Mouse (Mus musculus): ENCODE data around the gene Spsb3. TPM values are rescaled to one million over a fixed set of nuclear protein-coding genes. Genes with fewer than 3 reads are reported as not detected.

Gene Spsb3
- 18.7 and 57.4 TPM in 2 replicates for polyA plus RNA-seq (2012; ENCODE audit: insufficient read depth, low replicate concordance)

- H3K36me3 ChIP-seq (replicated peaks; ENCODE audit: low read length): peaks cover 71% of the 10 kb centered on the region
- peak within 1 kb of the TSS; percentile 99 for H3K4me3 ChIP-seq (replicated peaks)
- no peaks in the 10 kb centered on the region for H3K27me3 ChIP-seq (replicated peaks)
- no peaks in the 10 kb centered on the region for H3K9me3 ChIP-seq
- peaks cover 70% of the 10 kb centered on the region for H3K4me1 ChIP-seq
- no peak for TF ChIP-seq FLI1 (IDR thresholded peaks at IDR 0.05; ENCODE audit: low read length)
- TF ChIP-seq GATA1 (IDR thresholded peaks at IDR 0.05; ENCODE audit: borderline replicate concordance, low read length): no peak
Measured at GRCm38 (mm10) chr17:24886134-24886931, at the start of gene Spsb3, which contains the start of gene Nubp2. Gene Spsb3 (plus strand): TSS chr17:24886643. Gene Nubp2 (minus strand): TSS chr17:24886349.

- Histone ChIP-seq H3K36me3 (replicated peaks; ENCODE audit: low read length) (no peaks in the 10 kb centered on the region), H3K9me3 (no peaks in the 10 kb centered on the region), H3K4me1 (peaks cover 16% of the 10 kb centered on the region), H3K4me3 (replicated peaks) (no peak within 1 kb of the TSS), H3K27me3 (replicated peaks) (peaks cover 15% of the 10 kb centered on the region)
- no peak for TF ChIP-seq FLI1 (IDR thresholded peaks at IDR 0.05; ENCODE audit: low read length)
- no peak for TF ChIP-seq GATA1 (IDR thresholded peaks at IDR 0.05; ENCODE audit: borderline replicate concordance, low read length)
Measured at GRCm38 (mm10) chr17:24839842-24840241, 46.6 kb upstream of the Spsb3 start, which contains the start of gene Hagh. Gene Hagh (plus strand): TSS chr17:24840143.

GRCm38 (mm10) chr17:24840341-24840740, 46.1 kb upstream of the Spsb3 start:
- Histone ChIP-seq H3K9me3 (no peaks in the 10 kb centered on the region), H3K4me3 (replicated peaks) (no peak overlapping the region), H3K27me3 (replicated peaks) (peaks cover 15% of the 10 kb centered on the region), H3K4me1 (peaks cover 17% of the 10 kb centered on the region), H3K36me3 (replicated peaks; ENCODE audit: low read length) (no peaks in the 10 kb centered on the region)
- TF ChIP-seq GATA1 (IDR thresholded peaks at IDR 0.05; ENCODE audit: borderline replicate concordance, low read length): no peak

- H3K36me3 ChIP-seq (replicated peaks; ENCODE audit: low read length): no peaks in the 10 kb centered on the region
- TF ChIP-seq GATA1 (IDR thresholded peaks at IDR 0.05; ENCODE audit: borderline replicate concordance, low read length) (no peak), FLI1 (IDR thresholded peaks at IDR 0.05; ENCODE audit: low read length) (no peak)
- H3K9me3 ChIP-seq: no peaks in the 10 kb centered on the region
- H3K4me1 ChIP-seq: peaks cover 18% of the 10 kb centered on the region
- no peak overlapping the region for H3K4me3 ChIP-seq (replicated peaks)
- peaks cover 10% of the 10 kb centered on the region for H3K27me3 ChIP-seq (replicated peaks)
Measured at GRCm38 (mm10) chr17:24841133-24841532, 45.3 kb upstream of the Spsb3 start.

GRCm38 (mm10) chr17:24842631-24843030, 43.8 kb upstream of the Spsb3 start:
- Histone ChIP-seq H3K27me3 (replicated peaks) (peaks cover 3% of the 10 kb centered on the region), H3K9me3 (no peaks in the 10 kb centered on the region), H3K36me3 (replicated peaks; ENCODE audit: low read length) (peaks cover 6% of the 10 kb centered on the region), H3K4me1 (peaks cover 24% of the 10 kb centered on the region), H3K4me3 (replicated peaks) (no peak overlapping the region)
- TF ChIP-seq GATA1 (IDR thresholded peaks at IDR 0.05; ENCODE audit: borderline replicate concordance, low read length) (no peak), FLI1 (IDR thresholded peaks at IDR 0.05; ENCODE audit: low read length) (no peak)

- no peak overlapping the region for H3K4me3 ChIP-seq (replicated peaks)
- H3K27me3 ChIP-seq (replicated peaks): peaks cover 3% of the 10 kb centered on the region
- no peak for TF ChIP-seq FLI1 (IDR thresholded peaks at IDR 0.05; ENCODE audit: low read length)
- no peak for TF ChIP-seq GATA1 (IDR thresholded peaks at IDR 0.05; ENCODE audit: borderline replicate concordance, low read length)
- no peaks in the 10 kb centered on the region for H3K9me3 ChIP-seq
- peaks cover 6% of the 10 kb centered on the region for H3K36me3 ChIP-seq (replicated peaks; ENCODE audit: low read length)
- peaks cover 35% of the 10 kb centered on the region for H3K4me1 ChIP-seq
Measured at GRCm38 (mm10) chr17:24844525-24844924, 41.9 kb upstream of the Spsb3 start.

- Histone ChIP-seq H3K4me1 (peaks cover 36% of the 10 kb centered on the region), H3K9me3 (no peaks in the 10 kb centered on the region), H3K36me3 (replicated peaks; ENCODE audit: low read length) (peaks cover 6% of the 10 kb centered on the region), H3K4me3 (replicated peaks) (no peak overlapping the region), H3K27me3 (replicated peaks) (no peaks in the 10 kb centered on the region)
- no peak for TF ChIP-seq GATA1 (IDR thresholded peaks at IDR 0.05; ENCODE audit: borderline replicate concordance, low read length)
- no peak for TF ChIP-seq FLI1 (IDR thresholded peaks at IDR 0.05; ENCODE audit: low read length)
Measured at GRCm38 (mm10) chr17:24847386-24847785, 39.1 kb upstream of the Spsb3 start.

GRCm38 (mm10) chr17:24848600-24849031, 37.8 kb upstream of the Spsb3 start:
- H3K4me1 ChIP-seq: peaks cover 41% of the 10 kb centered on the region
- peak overlapping the region; percentile 100 for H3K4me3 ChIP-seq (replicated peaks)
- H3K27me3 ChIP-seq (replicated peaks): no peaks in the 10 kb centered on the region
- H3K9me3 ChIP-seq: no peaks in the 10 kb centered on the region
- peaks cover 17% of the 10 kb centered on the region for H3K36me3 ChIP-seq (replicated peaks; ENCODE audit: low read length)
- TF ChIP-seq FLI1 (IDR thresholded peaks at IDR 0.05; ENCODE audit: low read length) (no peak), GATA1 (IDR thresholded peaks at IDR 0.05; ENCODE audit: borderline replicate concordance, low read length) (no peak)

GRCm38 (mm10) chr17:24849733-24850064, 36.7 kb upstream of the Spsb3 start:
- Histone ChIP-seq H3K4me1 (peaks cover 39% of the 10 kb centered on the region), H3K9me3 (no peaks in the 10 kb centered on the region), H3K27me3 (replicated peaks) (no peaks in the 10 kb centered on the region), H3K36me3 (replicated peaks; ENCODE audit: low read length) (peaks cover 26% of the 10 kb centered on the region), H3K4me3 (replicated peaks) (peak overlapping the region; percentile 100)
- TF ChIP-seq FLI1 (IDR thresholded peaks at IDR 0.05; ENCODE audit: low read length) (no peak), GATA1 (IDR thresholded peaks at IDR 0.05; ENCODE audit: borderline replicate concordance, low read length) (no peak)

- H3K9me3 ChIP-seq: no peaks in the 10 kb centered on the region
- no peaks in the 10 kb centered on the region for H3K27me3 ChIP-seq (replicated peaks)
- H3K4me3 ChIP-seq (replicated peaks): peak within 1 kb of the TSS; percentile 100
- no peak for TF ChIP-seq GATA1 (IDR thresholded peaks at IDR 0.05; ENCODE audit: borderline replicate concordance, low read length)
- H3K4me1 ChIP-seq: peaks cover 38% of the 10 kb centered on the region
- H3K36me3 ChIP-seq (replicated peaks; ENCODE audit: low read length): peaks cover 30% of the 10 kb centered on the region
Measured at GRCm38 (mm10) chr17:24850065-24850772, 36.2 kb upstream of the Spsb3 start, which contains the start of gene Fahd1. Gene Fahd1 (minus strand): TSS chr17:24850364.

All from megakaryocyte, embryonic 14.5 days (primary cell).